29 mouse cellular contexts compared by ENCODE assay signal in the genomic region with DNA sequence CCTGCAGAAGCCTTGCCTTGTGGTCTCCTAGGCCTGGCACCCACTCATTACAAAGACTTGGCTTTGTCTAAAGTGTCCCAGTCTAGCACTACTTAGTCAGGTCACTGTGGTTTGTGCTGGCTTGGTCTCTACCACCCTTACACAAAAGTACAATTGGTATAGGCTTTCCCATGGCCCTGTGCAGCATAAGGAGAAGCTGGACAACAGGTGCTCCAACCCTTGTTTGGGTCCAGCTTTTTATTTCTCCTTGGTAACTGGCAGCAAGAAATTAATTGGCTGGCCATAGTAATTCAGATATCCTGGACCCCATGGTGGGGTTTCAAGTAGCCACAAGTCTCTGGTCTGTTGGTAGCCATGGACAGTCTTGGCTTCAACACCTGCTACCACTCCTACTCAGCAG. TPM values are rescaled to one million over a fixed set of nuclear protein-coding genes. Genes with fewer than 3 reads are reported as not detected.
A peak's percentile ranks its signal among the peaks of the same experiment; 100 is the strongest.
DNase-seq lines count a peak whose midpoint lies in the region; ATAC-seq and TF ChIP-seq lines count a peak whose summit lies in the region.
"Had no signal": no experiment of that assay in that cellular context is flagged by ENCODE, and none has a peak within 500 bp of the region (broad histone marks: within the 10 kb centered on the region; RNA-seq: fewer than 3 reads in every experiment).

No protein-coding gene starts in this region.

- H3K27ac ChIP-seq in heart, embryonic 11.5 days (ENCODE audit: low read depth, low read length): peak overlapping the region; percentile 4; the same call in 1 of the 2 replicates
- peak overlapping the region; percentile 35; the same call in 1 of the 2 replicates for H3K27ac ChIP-seq in heart, postnatal 0 days (ENCODE audit: low read depth)
- H3K27ac ChIP-seq in bone marrow, adult 2 months (ENCODE audit: control insufficient read depth, insufficient read depth, low read depth, low read length, poor library complexity): peak overlapping the region; percentile 14; the same call in 1 of the 2 replicates
- peak overlapping the region; percentile 89 for H3K27ac ChIP-seq in liver, embryonic 15.5 days (replicated peaks)
- H3K27ac ChIP-seq: embryonic facial prominence, embryonic 10.5 days; embryonic facial prominence, embryonic 15.5 days; forebrain, embryonic 12.5 days; hindbrain, embryonic 12.5 days; midbrain, embryonic 13.5 days; stomach, postnatal 0 days had no signal

- no peak for ATAC-seq in heart, embryonic 11.5 days (replicated peaks; ENCODE audit: insufficient number of reproducible peaks, low FRiP score, low TSS enrichment)
- no peak for ATAC-seq in heart, postnatal 0 days (ENCODE audit: insufficient read depth, low read depth)
- ATAC-seq in liver, embryonic 15.5 days (ENCODE audit: insufficient read depth): no peak
- ATAC-seq: CD4-positive, CD25-positive, alpha-beta regulatory T cell, adult 4 months; forebrain, postnatal 0 days; hindbrain, postnatal 0 days; intestine, embryonic 16.5 days; midbrain, embryonic 13.5 days had no signal

- no peak for TF ChIP-seq EP300 in heart, postnatal 0 days (IDR thresholded peaks at IDR 0.05; ENCODE audit: low read depth)

- no peaks in the 10 kb centered on the region for H3K9me3 ChIP-seq in heart, embryonic 11.5 days (replicated peaks; ENCODE audit: control insufficient read depth, low read length)
- no peaks in the 10 kb centered on the region for H3K9me3 ChIP-seq in heart, postnatal 0 days (replicated peaks; ENCODE audit: control insufficient read depth, low read length)
- H3K9me3 ChIP-seq in liver, embryonic 15.5 days (replicated peaks): no peaks in the 10 kb centered on the region
- H3K9me3 ChIP-seq: embryonic facial prominence, embryonic 10.5 days; embryonic facial prominence, embryonic 15.5 days; forebrain, embryonic 12.5 days; hindbrain, embryonic 12.5 days; midbrain, embryonic 13.5 days; neural tube, embryonic 15.5 days had no signal

- intact Hi-C loops in heart, postnatal 36 days (cut with DNase I): loop anchor here (5.0 kb wide), 1 partner anchor 49 kb away; no protein-coding TSS in a partner anchor

- DNase-seq in heart, postnatal 36 days: no peak
- no peak for DNase-seq in heart, postnatal 0 days (ENCODE audit: low spot score)
- DNase-seq in heart, adult 18-20 months: no peak
- DNase-seq in right cerebral cortex, postnatal 10 days (ENCODE audit: low spot score in 2 of 2): no peak
- no peak for DNase-seq in thymus, postnatal 25 days
- DNase-seq: adrenal gland, postnatal 25 days; cerebellum, adult 18-20 months; forebrain, postnatal 0 days; kidney, adult 9 months; kidney, postnatal 10 days; lung, postnatal 4 days; right cerebral cortex, adult 18-20 months; right cerebral cortex, postnatal 4 days; thymus, adult 18-20 months; thymus, postnatal 36 days had no signal

- H3K4me3 ChIP-seq in heart, embryonic 11.5 days (ENCODE audit: low read depth, low read length): no peak overlapping the region
- H3K4me3 ChIP-seq in heart, postnatal 0 days (ENCODE audit: low read depth, low read length): no peak overlapping the region
- H3K4me3 ChIP-seq in bone marrow, adult 2 months (replicated peaks; ENCODE audit: control insufficient read depth, low read depth, low read length): no peak overlapping the region
- no peak overlapping the region for H3K4me3 ChIP-seq in liver, embryonic 15.5 days (replicated peaks)
- H3K4me3 ChIP-seq: embryonic facial prominence, embryonic 10.5 days; embryonic facial prominence, embryonic 15.5 days; forebrain, embryonic 12.5 days; hindbrain, embryonic 12.5 days; midbrain, embryonic 13.5 days; neural tube, embryonic 15.5 days had no signal

- peaks cover 22% of the 10 kb centered on the region for H3K36me3 ChIP-seq in heart, embryonic 11.5 days (ENCODE audit: control insufficient read depth, insufficient read depth, low read length)
- peaks cover 59% of the 10 kb centered on the region for H3K36me3 ChIP-seq in heart, postnatal 0 days (replicated peaks; ENCODE audit: control insufficient read depth, insufficient read depth, low read length)
- H3K36me3 ChIP-seq in liver, embryonic 15.5 days (replicated peaks): peaks cover 61% of the 10 kb centered on the region

- H3K4me1 ChIP-seq in heart, embryonic 11.5 days (ENCODE audit: control insufficient read depth, insufficient read depth, low read length): peaks cover 28% of the 10 kb centered on the region
- H3K4me1 ChIP-seq in heart, postnatal 0 days (ENCODE audit: control insufficient read depth, insufficient read depth): peaks cover 26% of the 10 kb centered on the region
- peaks cover 1% of the 10 kb centered on the region; the same call in 1 of the 2 replicates for H3K4me1 ChIP-seq in bone marrow, adult 2 months (ENCODE audit: control insufficient read depth, insufficient read depth, low read length)
- peaks cover 70% of the 10 kb centered on the region for H3K4me1 ChIP-seq in liver, embryonic 15.5 days (replicated peaks)

- no peaks in the 10 kb centered on the region for H3K27me3 ChIP-seq in heart, embryonic 11.5 days (ENCODE audit: control insufficient read depth, insufficient read depth, low read length)
- H3K27me3 ChIP-seq in heart, postnatal 0 days (ENCODE audit: control insufficient read depth, insufficient read depth, low read length): no peaks in the 10 kb centered on the region
- H3K27me3 ChIP-seq in liver, embryonic 15.5 days: no peaks in the 10 kb centered on the region; the same call in 1 of the 2 replicates
- H3K27me3 ChIP-seq: embryonic facial prominence, embryonic 15.5 days; forebrain, embryonic 12.5 days; hindbrain, embryonic 12.5 days; midbrain, embryonic 13.5 days; neural tube, embryonic 15.5 days had no signal

- no peak overlapping the region for H3K9ac ChIP-seq in heart, embryonic 11.5 days (ENCODE audit: low read depth, low read length)
- H3K9ac ChIP-seq in heart, postnatal 0 days (replicated peaks; ENCODE audit: low read depth, low read length): no peak overlapping the region
- no peak overlapping the region for H3K9ac ChIP-seq in liver, embryonic 15.5 days
- H3K9ac ChIP-seq: embryonic facial prominence, embryonic 15.5 days; forebrain, embryonic 12.5 days; forebrain, postnatal 0 days; hindbrain, embryonic 12.5 days; midbrain, embryonic 13.5 days; neural tube, embryonic 15.5 days had no signal

- TF ChIP-seq POLR2A in bone marrow, adult 2 months (IDR thresholded peaks at IDR 0.05; ENCODE audit: borderline replicate concordance, control insufficient read depth, low read depth, low read length): no peak

- H3K4me2 ChIP-seq in heart, embryonic 11.5 days: no peak overlapping the region
- H3K4me2 ChIP-seq in heart, postnatal 0 days (ENCODE audit: low read depth, low read length): no peak overlapping the region
- H3K4me2 ChIP-seq in liver, embryonic 15.5 days: 0 out of 2 replicates have a peak overlapping the region, but pooled peaks have one; percentile 40
- H3K4me2 ChIP-seq: embryonic facial prominence, embryonic 15.5 days; forebrain, embryonic 12.5 days; hindbrain, embryonic 12.5 days; midbrain, embryonic 13.5 days; neural tube, embryonic 15.5 days had no signal

- TF ChIP-seq CTCF in heart, postnatal 0 days (IDR thresholded peaks at IDR 0.05; ENCODE audit: low read depth): no peak
- no peak for TF ChIP-seq CTCF in bone marrow, adult 2 months (IDR thresholded peaks at IDR 0.05; ENCODE audit: control insufficient read depth, insufficient read depth, low read length)

RNA-seq across cellular contexts. Expression of gene Nckipsd, which starts 1.8 kb away (rescaled TPM):
- polyA plus RNA-seq in heart, embryonic 11.5 days (2014; fragmentation: Nextera tagmentation; extraction: Ambion mirVana): 7.3 and 9.5 TPM in 2 replicates
- total RNA-seq in heart, postnatal 36 days (2021): 1 to 10 TPM; 7.2 to 9.4 TPM
- 12.0 and 13.7 TPM in 2 replicates for total RNA-seq in heart, postnatal 0 days (2014; rRNA removed; ENCODE audit: low replicate concordance)
- 8.8 and 10.0 TPM in 2 replicates for polyA plus RNA-seq in heart, postnatal 0 days (2015; fragmentation: Nextera tagmentation; extraction: Ambion mirVana)
- 1 to 10 TPM; 8.6 to 9.6 TPM for total RNA-seq in heart, adult 18-20 months (2021)
- 10.0 and 13.4 TPM in 2 replicates for polyA plus RNA-seq in bone marrow, adult 2 months (2011; ENCODE audit: insufficient read depth, insufficient read length, low replicate concordance, missing spikeins)
- 3.9 and 9.1 TPM in 2 replicates for polyA plus RNA-seq in liver, embryonic 15.5 days (2015; fragmentation: Nextera tagmentation; extraction: Ambion mirVana)

RNA-seq across cellular contexts. Expression of gene Celsr3, which starts 19.7 kb away (rescaled TPM):
- polyA plus RNA-seq in heart, embryonic 11.5 days (2014; fragmentation: Nextera tagmentation; extraction: Ambion mirVana): 0.04 and 0.10 TPM in 2 replicates
- total RNA-seq in heart, postnatal 36 days (2021): under 1 TPM in 1 of 2 experiments, not detected in 1; 0.14 TPM
- total RNA-seq in heart, postnatal 0 days (2014; rRNA removed; ENCODE audit: low replicate concordance): 0.08 TPM in 1 of 2 replicates, not detected in the other
- polyA plus RNA-seq in heart, postnatal 0 days (2015; fragmentation: Nextera tagmentation; extraction: Ambion mirVana): 0.14 TPM in 2 replicates
- total RNA-seq in heart, adult 18-20 months (2021): under 1 TPM in 1 of 2 experiments, not detected in 1; 0.03 TPM
- polyA plus RNA-seq in bone marrow, adult 2 months (2011; ENCODE audit: insufficient read depth, insufficient read length, low replicate concordance, missing spikeins): 5.3 and 14.9 TPM in 2 replicates
- 0.15 and 0.16 TPM in 2 replicates for polyA plus RNA-seq in liver, embryonic 15.5 days (2015; fragmentation: Nextera tagmentation; extraction: Ambion mirVana)
- total RNA-seq: liver, adult 2 months had no signal
- polyA plus RNA-seq: liver, adult 2 months had no signal

RNA-seq across cellular contexts. Expression of gene Ip6k2, which starts 22.8 kb away (rescaled TPM):
- 44.3 and 48.7 TPM in 2 replicates for polyA plus RNA-seq in heart, embryonic 11.5 days (2014; fragmentation: Nextera tagmentation; extraction: Ambion mirVana)
- total RNA-seq in heart, postnatal 36 days (2021): 10 to 100 TPM; 21.3 to 23.6 TPM
- 28.9 and 33.1 TPM in 2 replicates for total RNA-seq in heart, postnatal 0 days (2014; rRNA removed; ENCODE audit: low replicate concordance)
- 20.5 and 22.1 TPM in 2 replicates for polyA plus RNA-seq in heart, postnatal 0 days (2015; fragmentation: Nextera tagmentation; extraction: Ambion mirVana)
- total RNA-seq in heart, adult 18-20 months (2021): 10 to 100 TPM; 16.7 to 24.8 TPM
- 28.0 and 37.3 TPM in 2 replicates for polyA plus RNA-seq in bone marrow, adult 2 months (2011; ENCODE audit: insufficient read depth, insufficient read length, low replicate concordance, missing spikeins)
- polyA plus RNA-seq in liver, embryonic 15.5 days (2015; fragmentation: Nextera tagmentation; extraction: Ambion mirVana): 11.6 and 12.9 TPM in 2 replicates

RNA-seq across cellular contexts. Expression of gene Slc26a6, which starts 46.7 kb away (rescaled TPM):
- polyA plus RNA-seq in heart, embryonic 11.5 days (2014; fragmentation: Nextera tagmentation; extraction: Ambion mirVana): 6.3 and 7.0 TPM in 2 replicates
- 10 to 100 TPM; 26.8 to 29.2 TPM for total RNA-seq in heart, postnatal 36 days (2021)
- 3.6 and 5.7 TPM in 2 replicates for total RNA-seq in heart, postnatal 0 days (2014; rRNA removed; ENCODE audit: low replicate concordance)
- 8.8 and 9.3 TPM in 2 replicates for polyA plus RNA-seq in heart, postnatal 0 days (2015; fragmentation: Nextera tagmentation; extraction: Ambion mirVana)
- 10 to 100 TPM; 19.6 to 19.8 TPM for total RNA-seq in heart, adult 18-20 months (2021)
- 11.0 and 13.3 TPM in 2 replicates for polyA plus RNA-seq in bone marrow, adult 2 months (2011; ENCODE audit: insufficient read depth, insufficient read length, low replicate concordance, missing spikeins)
- 6.3 and 6.5 TPM in 2 replicates for polyA plus RNA-seq in liver, embryonic 15.5 days (2015; fragmentation: Nextera tagmentation; extraction: Ambion mirVana)

Comparison
In these comparisons a context has a peak if more than half of its experiments do, and no peak if none do; other contexts are left out.
1. H3K27ac ChIP-seq: peak in every context shown above with its lines; median percentile 89 in liver, embryonic 15.5 days; 35 in heart, postnatal 0 days; 14 in bone marrow, adult 2 months; 4 in heart, embryonic 11.5 days.